Mouse (Mus musculus): ENCODE data around the gene Rasgrf2. TPM values are rescaled to one million over a fixed set of nuclear protein-coding genes. Genes with fewer than 3 reads are reported as not detected.

Gene Rasgrf2
- polyA plus RNA-seq, 1 experiment from 2014 or later = not detected

Other genes with a start within 250 kb of the Rasgrf2 start
- gene Gm20379, start 174.3 kb upstream of the Rasgrf2 start, polyA plus RNA-seq (2016; fragmentation: Nextera tagmentation; extraction: Ambion mirVana) = 0.76 and 0.93 TPM in 2 replicates
- gene Dhfr, start 223.1 kb upstream of the Rasgrf2 start, polyA plus RNA-seq (2016; fragmentation: Nextera tagmentation; extraction: Ambion mirVana) = 17.9 and 25.5 TPM in 2 replicates
- 24.6 and 32.2 TPM in 2 replicates for gene Msh3, start 223.3 kb upstream of the Rasgrf2 start, polyA plus RNA-seq (2016; fragmentation: Nextera tagmentation; extraction: Ambion mirVana)

All from hindbrain, embryonic 10.5 days (tissue).